Mouse (Mus musculus) forebrain, embryonic 11.5 days (tissue): ENCODE results near the gene Serhl. TPM values are rescaled to one million over a fixed set of nuclear protein-coding genes. Genes with fewer than 3 reads are reported as not detected.

ENCODE experiments used
- ATAC-seq: fragments of 200-750 bp; cut with Nextera tagmentation; replicated peaks from 2 replicates; pipeline ENCODE4 v1.8.0; 2017; ENCODE audit warnings: moderate TSS enrichment; ENCODE audit not compliant: low FRiP score
- DNase-seq: peaks from one replicate; pipeline ENCODE4 v3.0.0-alpha.2; 2017; ENCODE audit warnings: low spot score
- H3K27ac ChIP-seq: fragments of 300-500 bp; sonication (generic); 2 replicates; pipeline ENCODE4 v1.5.1; 2014; ENCODE audit warnings: low read depth, low read length
- H3K27me3 ChIP-seq: fragments of 300-500 bp; sonication (generic); 2 replicates; pipeline ENCODE4 v1.6.1; 2014; ENCODE audit warnings: mild to moderate bottlenecking, low read length, mixed read lengths; ENCODE audit not compliant: control insufficient read depth, insufficient read depth
- H3K36me3 ChIP-seq: fragments of 300-500 bp; sonication (generic); 2 replicates; pipeline ENCODE4 v1.6.1; 2014; ENCODE audit warnings: mild to moderate bottlenecking, low read length, moderate library complexity, mixed read lengths; ENCODE audit not compliant: control insufficient read depth, insufficient read depth
- H3K4me1 ChIP-seq: fragments of 300-500 bp; sonication (generic); replicated peaks from 2 replicates; pipeline ENCODE4 v1.6.1; 2014; ENCODE audit warnings: low read length, mixed read lengths; ENCODE audit not compliant: control insufficient read depth, insufficient read depth
- H3K4me2 ChIP-seq: fragments of 300-500 bp; sonication (generic); 2 replicates; pipeline ENCODE4 v1.6.1; 2014; ENCODE audit warnings: low read depth, mild to moderate bottlenecking, low read length, moderate library complexity, mixed read lengths; ENCODE audit not compliant: severe bottlenecking
- H3K4me3 ChIP-seq: fragments of 300-500 bp; sonication (generic); 2 replicates; pipeline ENCODE4 v1.5.1; 2014; ENCODE audit warnings: low read depth, low read length
- H3K9ac ChIP-seq: fragments of 300-500 bp; sonication (generic); 2 replicates; pipeline ENCODE4 v1.6.1; 2014; ENCODE audit warnings: low read length
- H3K9me3 ChIP-seq: fragments of 300-500 bp; sonication (generic); 2 replicates; pipeline ENCODE4 v1.6.1; 2016; ENCODE audit warnings: low read length, mixed read lengths; ENCODE audit not compliant: control insufficient read depth
- WGBS: fragments of 180-500 bp; shearing (Covaris S2); extraction: QIAGEN DNeasy Blood & Tissue Kit; methylation state at CpG from one replicate; pipeline ENCODE4 v1.1.7; 2014; 5-methylcytosine and 5-hydroxymethylcytosine counted together
- polyA plus RNA-seq: library from polyadenylated mRNA; unstranded; fragments of >200 nt; fragmentation: Nextera tagmentation; extraction: Ambion mirVana; gene quantifications from 2 replicates; pipeline ENCODE4 v1.2.1, GENCODE M21; 2014

The Serhl gene
- polyA plus RNA-seq, 1 experiment from 2014 or later = 46.0 TPM

DNA sequence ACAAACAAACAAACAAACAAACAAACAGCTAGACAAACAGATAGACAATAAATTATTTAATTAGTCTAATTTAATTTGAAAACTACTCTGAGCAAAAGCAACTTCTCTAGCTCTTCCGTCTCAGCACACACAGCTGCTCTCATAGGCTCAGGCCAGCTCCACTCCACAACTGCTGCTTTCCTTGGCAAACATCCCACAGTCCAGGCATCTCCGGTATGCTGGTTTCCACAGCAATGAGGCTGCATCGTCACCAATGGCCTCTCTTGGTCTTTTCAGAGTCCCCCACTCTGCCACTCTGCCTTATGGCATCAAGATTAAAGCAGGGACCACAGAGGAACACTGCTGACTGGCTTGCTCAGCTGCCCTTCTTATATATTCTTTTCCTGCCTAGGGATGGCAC, 18.4 kb upstream of the Serhl start:
- no peaks in the 10 kb centered on the region for H3K27me3 ChIP-seq
- ATAC-seq (no peak), DNase-seq (no peak)
- no peak overlapping the region for H3K4me3 ChIP-seq
- no peaks in the 10 kb centered on the region for H3K9me3 ChIP-seq
- H3K4me2 ChIP-seq = no peak overlapping the region
- no peak overlapping the region for H3K27ac ChIP-seq
- no peak overlapping the region for H3K9ac ChIP-seq
- no peaks in the 10 kb centered on the region for H3K36me3 ChIP-seq
- H3K4me1 ChIP-seq = no peaks in the 10 kb centered on the region
- WGBS = 88% methylated on average over 3 of the region's 3 CpGs

GRCm38 (mm10) chr15:83071752-83072151, 17.6 kb upstream of the Serhl start:
- H3K27me3 ChIP-seq = no peaks in the 10 kb centered on the region
- no peak overlapping the region for H3K27ac ChIP-seq
- H3K4me2 ChIP-seq = no peak overlapping the region
- H3K4me3 ChIP-seq = no peak overlapping the region
- H3K36me3 ChIP-seq = no peaks in the 10 kb centered on the region
- ATAC-seq = no peak
- H3K9ac ChIP-seq = no peak overlapping the region
- H3K9me3 ChIP-seq = no peaks in the 10 kb centered on the region
- 84% methylated on average over 5 of the region's 5 CpGs for WGBS
- no peak for DNase-seq
- H3K4me1 ChIP-seq = no peaks in the 10 kb centered on the region

GRCm38 (mm10) chr15:83074179-83074578, 15.1 kb upstream of the Serhl start:
- no peaks in the 10 kb centered on the region for H3K4me1 ChIP-seq
- ATAC-seq (no peak), DNase-seq (no peak)
- H3K9me3 ChIP-seq = no peaks in the 10 kb centered on the region
- H3K27ac ChIP-seq = no peak overlapping the region
- no peaks in the 10 kb centered on the region for H3K36me3 ChIP-seq
- H3K9ac ChIP-seq = no peak overlapping the region
- H3K4me2 ChIP-seq = no peak overlapping the region
- no peaks in the 10 kb centered on the region for H3K27me3 ChIP-seq
- WGBS = 92% methylated on average over 4 of the region's 4 CpGs
- no peak overlapping the region for H3K4me3 ChIP-seq

- H3K9me3 ChIP-seq = no peaks in the 10 kb centered on the region
- no peaks in the 10 kb centered on the region for H3K4me1 ChIP-seq
- H3K9ac ChIP-seq = no peak overlapping the region
These were observed 13.4 kb upstream of the Serhl start for GRCm38 (mm10) chr15:83075607-83076525.

DNA sequence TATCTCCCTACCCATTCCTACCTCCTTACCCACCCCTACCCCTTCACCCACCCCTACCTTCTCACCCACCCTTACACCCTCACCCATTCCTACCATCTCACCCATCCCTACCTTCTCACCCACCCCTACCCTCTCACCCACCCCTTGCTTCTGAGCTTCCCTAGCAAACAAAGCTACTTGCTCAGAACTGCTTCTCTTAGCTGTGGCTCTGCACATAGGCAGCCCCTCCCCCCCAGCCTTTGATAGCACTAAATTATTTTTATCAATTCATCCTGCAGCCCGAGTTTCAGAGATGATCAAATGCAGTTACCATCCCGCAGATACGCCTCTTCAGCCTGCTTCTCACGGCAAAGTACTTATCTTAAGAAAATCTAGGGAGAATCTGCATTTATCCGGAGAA, 5.8 kb upstream of the Serhl start:
- WGBS = 77% methylated on average over 5 of the region's 5 CpGs

More at GRCm38 (mm10) chr15:83075607-83076525, 13.4 kb upstream of the Serhl start:
- no peak for ATAC-seq
- WGBS = 65% methylated on average over 27 of the region's 27 CpGs
- Histone ChIP-seq H3K27me3 (no peaks in the 10 kb centered on the region), H3K4me2 (no peak overlapping the region), H3K4me3 (no peak overlapping the region), H3K27ac (no peak overlapping the region), H3K36me3 (no peaks in the 10 kb centered on the region)
- no peak for DNase-seq

GRCm38 (mm10) chr15:83084022-83084640, 5.2 kb upstream of the Serhl start:
- no peak for DNase-seq
- Histone ChIP-seq H3K9ac (no peak overlapping the region), H3K4me1 (no peaks in the 10 kb centered on the region), H3K36me3 (no peaks in the 10 kb centered on the region), H3K4me3 (no peak overlapping the region), H3K4me2 (no peak overlapping the region), H3K27ac (no peak overlapping the region), H3K9me3 (no peaks in the 10 kb centered on the region), H3K27me3 (peaks cover under 1% of the 10 kb centered on the region; the same call in 1 of the 2 replicates)
- no peak for ATAC-seq
- WGBS = 64% methylated on average over 13 of the region's 13 CpGs

More for the DNA sequence above, 5.8 kb upstream of the Serhl start:
- H3K4me1 ChIP-seq = no peaks in the 10 kb centered on the region
- ATAC-seq (no peak), DNase-seq (no peak)
- H3K4me3 ChIP-seq = no peak overlapping the region
- no peak overlapping the region for H3K9ac ChIP-seq
- H3K27ac ChIP-seq = no peak overlapping the region
- no peaks in the 10 kb centered on the region for H3K9me3 ChIP-seq
- H3K27me3 ChIP-seq = no peaks in the 10 kb centered on the region
- H3K4me2 ChIP-seq = no peak overlapping the region
- no peaks in the 10 kb centered on the region for H3K36me3 ChIP-seq

DNA sequence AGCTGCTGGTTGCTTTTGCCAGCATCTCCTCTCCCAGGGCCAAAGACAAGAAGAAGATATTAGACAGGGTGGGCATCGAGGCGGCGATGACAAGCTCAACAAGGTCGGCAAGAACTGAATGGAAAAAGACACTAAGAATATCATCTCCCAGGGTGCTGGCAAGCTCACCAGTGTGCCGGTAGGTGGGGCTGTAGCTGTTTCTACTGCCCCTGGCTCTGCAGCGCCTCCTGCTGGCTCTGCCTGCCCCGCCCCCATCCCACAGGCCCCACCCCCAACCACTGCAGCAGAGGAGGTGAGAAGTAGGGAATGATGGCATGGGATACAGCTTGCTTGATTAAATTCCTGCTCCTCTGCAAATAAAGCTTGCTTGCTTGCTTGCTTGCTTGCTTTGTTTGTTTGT, 3.4 kb upstream of the Serhl start:
- DNase-seq = peak; percentile 73
- Histone ChIP-seq H3K9ac (no peak overlapping the region), H3K27ac (no peak overlapping the region), H3K9me3 (no peaks in the 10 kb centered on the region), H3K4me3 (no peak overlapping the region), H3K27me3 (peaks cover 4% of the 10 kb centered on the region; the same call in 1 of the 2 replicates), H3K4me1 (no peaks in the 10 kb centered on the region), H3K4me2 (no peak overlapping the region), H3K36me3 (no peaks in the 10 kb centered on the region)
- WGBS = 38% methylated on average over 7 of the region's 7 CpGs
- no peak for ATAC-seq

DNA sequence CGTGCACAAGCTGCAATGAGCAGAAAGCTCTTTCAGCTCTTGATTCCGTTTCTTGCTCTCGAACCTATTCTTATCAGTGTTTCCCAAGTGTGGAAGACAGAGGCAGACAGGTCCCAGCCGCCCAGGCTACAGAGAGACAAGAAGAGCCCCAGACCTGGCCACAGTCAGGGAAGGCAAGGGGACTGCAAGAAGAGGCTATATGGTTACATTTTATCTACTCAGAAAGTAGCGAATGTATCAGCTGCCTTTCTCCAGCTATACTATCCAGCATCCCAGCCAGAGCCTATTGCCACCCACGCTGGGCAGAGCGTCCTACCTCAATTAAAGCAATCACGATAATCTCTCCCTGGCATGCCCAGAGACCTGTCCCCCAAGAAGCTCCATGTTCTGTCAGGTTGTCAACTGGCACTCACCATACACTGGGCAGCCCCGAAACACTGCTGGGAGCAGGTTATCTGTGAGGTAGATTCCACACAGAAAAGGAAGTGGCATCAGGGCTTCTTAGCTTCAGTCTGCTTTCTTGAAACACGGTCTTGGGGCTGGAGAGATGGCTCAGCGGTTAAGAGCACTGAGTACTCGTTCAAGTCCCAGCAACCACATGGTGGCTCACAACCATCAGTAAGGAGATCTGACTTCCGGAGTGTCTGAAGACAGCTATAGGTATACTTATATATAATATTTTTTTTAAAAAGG, 2.5 kb upstream of the Serhl start:
- H3K9me3 ChIP-seq = no peaks in the 10 kb centered on the region
- no peak overlapping the region for H3K9ac ChIP-seq
- no peak overlapping the region for H3K4me2 ChIP-seq
- ATAC-seq (no peak), DNase-seq (no peak)
- 83% methylated on average over 13 of the region's 13 CpGs for WGBS
- H3K4me1 ChIP-seq = no peaks in the 10 kb centered on the region
- peaks cover 4% of the 10 kb centered on the region; the same call in 1 of the 2 replicates for H3K27me3 ChIP-seq
- H3K36me3 ChIP-seq = no peaks in the 10 kb centered on the region
- H3K27ac ChIP-seq = no peak overlapping the region
- H3K4me3 ChIP-seq = no peak overlapping the region
